Mouse (Mus musculus) embryonic fibroblast, embryonic 13.5 days (primary cell): ENCODE data around the gene 4921507P07Rik.
"Not testable (repeated sequence)": the region's sequence is repeated elsewhere in the genome, so short reads cannot be mapped to it uniquely, and the experiment has no call there.

Experiments
- CTCF ChIP-seq: IDR thresholded peaks from 2 replicates; pipeline ENCODE4 v1.5.1; 2011; ENCODE audit warnings: mild to moderate bottlenecking, control low read depth, low read length, moderate library complexity, borderline replicate concordance; ENCODE audit not compliant: insufficient read depth
- POLR2A ChIP-seq: IDR thresholded peaks from 2 replicates; pipeline ENCODE4 v1.6.1; 2011; ENCODE audit warnings: low read depth, mild to moderate bottlenecking, control low read depth, low read length, moderate library complexity

- TF ChIP-seq CTCF, POLR2A: not testable (repeated sequence)
Observed at GRCm38 (mm10) chr6:50618273-50618672, 21.8 kb upstream of the 4921507P07Rik start.
